Mouse (Mus musculus) mature B cell (primary cell): ENCODE data around the gene Chpf.

Experiments used
- in situ Hi-C: fragments of 300-500 bp; cut with MboI; formaldehyde crosslinking; loops from 2 replicates; pipeline ENCODE4 v1.14.3; 2019

The Chpf gene

DNA sequence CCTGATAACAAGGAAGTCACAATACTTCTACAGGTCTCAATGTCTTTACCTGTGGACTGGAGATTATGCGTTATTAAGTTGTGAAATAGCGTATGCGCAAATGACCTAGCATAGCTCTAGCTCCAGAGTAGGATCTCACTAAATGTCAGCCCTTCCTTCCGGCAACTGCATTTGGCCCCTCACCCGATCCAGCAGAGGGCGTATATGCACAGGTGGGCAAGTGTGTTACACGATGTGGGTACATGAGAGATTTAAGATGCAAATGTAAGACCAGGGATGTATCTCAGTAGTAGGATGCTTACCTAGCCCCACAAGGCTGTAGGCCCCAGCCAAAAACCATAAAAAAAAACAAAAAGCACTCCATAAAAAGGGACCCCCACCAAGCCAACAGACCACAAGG is 20.3 kb upstream of the Chpf start:
- in situ Hi-C loops = no loop called here

DNA sequence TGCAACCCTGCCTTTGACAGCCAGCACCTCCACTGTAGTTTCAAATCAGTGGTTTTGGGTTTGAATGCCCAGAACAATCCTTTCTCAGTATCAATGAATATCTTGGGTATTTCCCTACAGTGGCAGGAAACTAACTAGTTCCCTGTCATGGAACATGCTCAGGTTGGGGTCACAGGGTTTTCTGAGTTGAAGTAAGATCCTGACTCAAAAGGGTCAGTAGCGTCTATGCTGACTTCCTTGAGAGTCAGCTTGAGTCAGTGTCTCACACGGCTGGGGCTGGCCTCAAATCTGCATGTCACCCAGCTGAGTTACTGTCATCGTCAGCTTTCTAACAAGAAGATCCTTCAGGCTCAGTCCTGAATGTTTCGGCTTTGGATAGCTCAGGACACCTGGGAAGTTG is 19.8 kb upstream of the Chpf start:
- in situ Hi-C loops = no loop called here

- in situ Hi-C loops = no loop called here
These were observed 15.9 kb upstream of the Chpf start for GRCm38 (mm10) chr1:75494878-75495548.

- in situ Hi-C loops = no loop called here
These were observed 13.6 kb upstream of the Chpf start for GRCm38 (mm10) chr1:75492579-75493170.

DNA sequence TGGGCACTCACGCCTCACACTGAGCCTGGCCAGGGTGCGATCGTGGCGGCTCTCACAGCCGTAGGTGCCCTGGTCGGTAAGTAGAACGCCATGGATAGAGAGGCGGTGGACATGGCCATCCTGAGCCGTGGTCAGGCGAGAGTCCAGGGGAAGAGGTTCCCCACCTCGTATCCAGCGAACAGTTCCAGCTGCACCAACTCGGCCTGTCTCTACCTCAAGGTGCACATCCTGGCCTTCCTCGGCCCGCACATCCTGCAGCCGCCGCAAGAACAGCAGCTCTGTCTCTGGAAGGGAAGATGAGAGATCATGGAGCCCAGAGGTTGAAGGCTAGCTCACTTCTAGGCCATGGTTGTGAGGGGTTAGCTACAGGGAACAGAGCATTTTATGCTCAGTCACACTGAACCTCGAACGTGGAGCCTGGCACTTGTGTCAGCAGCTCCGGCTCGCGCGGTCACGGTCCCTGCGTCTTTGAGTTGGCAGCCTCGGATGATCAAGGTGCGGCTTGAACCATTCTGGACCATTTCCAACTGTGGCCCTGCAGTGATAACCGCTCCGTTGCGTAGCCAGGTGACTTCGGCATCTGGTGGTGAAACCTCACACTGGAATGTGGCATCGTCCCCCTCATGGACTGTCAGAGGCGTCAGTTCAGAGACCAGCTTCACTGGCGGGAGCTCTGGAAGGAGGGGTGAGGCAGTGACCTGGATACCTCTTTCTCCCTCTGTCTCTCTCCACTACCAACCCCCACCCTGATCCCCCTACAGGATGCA is 11.9 kb upstream of the Chpf start:
- in situ Hi-C loops = no loop called here

DNA sequence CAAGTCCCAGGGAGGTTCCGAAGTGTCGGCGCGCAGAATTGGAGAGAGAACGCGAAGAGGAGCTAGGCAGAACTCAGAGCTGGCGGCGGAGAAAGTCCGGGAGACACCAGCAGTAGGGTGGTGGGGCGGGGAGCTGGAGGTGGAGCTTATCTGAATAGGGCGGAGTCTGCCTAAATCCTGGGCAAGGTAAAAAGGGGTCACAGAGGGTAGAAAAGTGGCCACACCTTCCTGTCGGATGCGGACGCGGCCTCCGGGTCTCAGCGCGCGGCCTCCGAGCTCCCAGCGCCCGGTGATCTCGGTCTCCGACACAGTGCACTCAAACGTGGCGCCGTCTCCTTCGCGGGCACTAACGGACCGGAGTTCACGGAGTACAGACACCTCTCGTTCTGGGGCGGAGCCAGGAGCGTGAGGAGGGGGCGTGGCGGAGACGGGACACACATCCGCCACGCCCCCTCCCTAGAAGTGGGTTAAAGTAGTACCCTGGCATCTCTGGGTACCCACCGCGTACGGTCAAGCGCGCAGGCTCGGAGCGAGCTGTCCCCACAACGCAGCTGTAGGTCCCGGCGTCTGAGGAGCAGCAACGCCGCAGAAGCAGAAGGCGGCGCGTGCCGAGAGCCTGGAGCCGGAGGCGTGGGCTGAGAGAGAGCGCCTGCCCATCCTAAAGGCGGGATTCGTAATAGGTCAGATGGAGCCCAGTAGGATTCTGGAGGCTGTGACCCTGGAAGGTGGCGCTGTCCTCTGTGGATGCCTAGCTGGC is 8.5 kb upstream of the Chpf start:
- in situ Hi-C loops = no loop called here

- in situ Hi-C loops = no loop called here
These were observed 7.9 kb upstream of the Chpf start for GRCm38 (mm10) chr1:75487040-75487404.

DNA sequence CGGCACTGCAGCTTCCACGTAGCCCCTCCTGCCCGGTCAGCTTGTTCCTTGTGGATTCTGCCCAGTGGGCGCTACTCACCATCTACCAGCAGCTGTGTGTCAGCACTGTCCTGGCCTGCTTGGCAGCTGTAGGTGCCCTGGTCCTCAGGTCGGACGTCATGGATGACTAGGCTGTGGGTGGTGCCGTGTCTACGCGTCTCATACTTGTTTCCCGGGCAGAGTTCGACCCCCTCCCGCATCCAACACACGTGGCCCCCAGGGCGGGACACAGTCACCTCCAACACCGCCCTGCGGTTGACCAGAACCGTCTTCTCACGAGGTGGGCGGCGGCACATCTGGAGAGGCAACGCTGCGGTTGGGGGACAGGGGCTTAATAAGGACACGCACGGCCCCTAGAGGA is 7.5 kb upstream of the Chpf start:
- in situ Hi-C loops = no loop called here

- in situ Hi-C loops = no loop called here
These were observed 1.6 kb upstream of the Chpf start for GRCm38 (mm10) chr1:75480735-75481134.

- in situ Hi-C loops = no loop called here
These were observed 929 bp upstream of the Chpf start for GRCm38 (mm10) chr1:75480036-75480435.

GRCm38 (mm10) chr1:75479635-75479989 is 505 bp upstream of the Chpf start:
- in situ Hi-C loops = loop anchor here (5.0 kb wide), 1 partner anchor 113 kb away; no protein-coding TSS in a partner anchor

GRCm38 (mm10) chr1:75478497-75478896 is 610 bp downstream of the Chpf start:
- in situ Hi-C loops = loop anchor here (5.0 kb wide), 1 partner anchor 114 kb away; no protein-coding TSS in a partner anchor

DNA sequence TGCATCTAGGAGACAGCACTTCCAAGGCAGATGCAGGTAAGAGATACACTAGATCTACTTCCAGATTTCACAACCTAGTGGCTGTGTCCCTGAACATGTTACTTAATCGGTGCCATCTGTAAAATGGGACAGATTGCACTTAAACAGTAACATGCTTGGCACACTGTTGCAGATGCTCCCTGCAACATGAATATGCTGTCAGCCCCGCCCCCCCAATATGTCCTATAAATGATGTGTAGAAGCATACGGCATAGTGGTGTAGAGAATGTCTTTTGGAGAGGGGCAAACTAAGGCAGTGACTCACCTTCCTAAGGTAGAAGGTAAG is 1.2 kb downstream of the Chpf start:
- in situ Hi-C loops = loop anchor here (5.0 kb wide), 1 partner anchor 114 kb away; no protein-coding TSS in a partner anchor

- in situ Hi-C loops = loop anchor here (5.0 kb wide), 1 partner anchor 115 kb away; no protein-coding TSS in a partner anchor
These were observed 1.7 kb downstream of the Chpf start for GRCm38 (mm10) chr1:75477264-75477965.

- in situ Hi-C loops = loop anchor here (5.0 kb wide), 1 partner anchor 116 kb away; no protein-coding TSS in a partner anchor
These were observed 2.7 kb downstream of the Chpf start for GRCm38 (mm10) chr1:75476441-75476840.

DNA sequence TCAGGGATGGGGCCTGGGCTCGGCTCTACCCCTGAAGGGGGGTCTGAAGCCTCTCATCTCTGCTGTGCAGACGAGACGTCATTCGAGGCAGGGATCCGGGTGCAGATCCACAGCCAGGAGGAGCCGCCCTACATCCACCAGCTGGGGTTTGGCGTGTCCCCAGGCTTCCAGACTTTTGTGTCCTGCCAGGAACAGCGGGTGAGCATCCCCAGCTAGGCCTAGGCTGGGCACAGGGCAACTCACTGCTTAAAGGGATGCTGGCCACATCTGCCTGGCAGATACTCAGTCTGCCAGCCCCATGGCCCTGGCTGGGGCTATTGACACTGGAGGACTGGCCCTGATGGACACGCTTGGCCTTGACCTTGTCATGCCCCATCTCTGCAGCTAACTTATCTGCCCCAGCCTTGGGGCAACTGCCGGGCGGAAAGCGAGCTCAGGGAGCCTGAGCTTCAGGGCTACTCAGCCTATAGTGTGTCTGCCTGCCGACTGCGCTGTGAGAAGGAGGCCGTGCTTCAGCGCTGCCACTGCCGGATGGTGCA is 9.8 kb downstream of the Chpf start:
- in situ Hi-C loops = no loop called here

- in situ Hi-C loops = no loop called here
These were observed 11.7 kb downstream of the Chpf start for GRCm38 (mm10) chr1:75467215-75467927.

DNA sequence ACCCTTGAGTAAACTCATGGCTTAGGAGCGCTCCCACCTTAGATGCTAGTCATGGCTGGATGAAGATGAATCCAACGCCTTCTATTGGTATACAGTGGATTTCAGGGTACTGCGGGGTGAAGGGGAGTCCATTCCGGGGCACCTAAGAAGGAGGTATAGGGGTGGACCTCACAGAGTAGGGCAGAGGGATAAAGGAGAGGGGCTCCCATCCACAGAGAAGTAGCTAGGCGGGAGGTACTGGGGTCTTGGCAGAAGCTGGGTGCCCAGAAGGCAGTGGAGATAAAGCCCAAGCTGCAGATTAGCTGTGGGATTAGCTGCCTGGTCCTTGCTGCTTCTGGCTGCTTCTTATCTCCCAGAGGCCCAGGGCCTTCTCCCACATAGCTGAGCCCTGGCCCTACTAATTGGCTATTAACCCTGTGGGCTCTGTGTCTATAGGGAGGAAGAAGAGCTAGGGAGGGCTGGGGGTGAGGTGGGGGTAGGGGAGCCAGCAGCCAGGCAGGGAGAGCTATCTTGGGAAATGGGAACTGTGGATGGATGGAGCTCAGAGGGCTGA is 15.4 kb downstream of the Chpf start:
- in situ Hi-C loops = no loop called here

DNA sequence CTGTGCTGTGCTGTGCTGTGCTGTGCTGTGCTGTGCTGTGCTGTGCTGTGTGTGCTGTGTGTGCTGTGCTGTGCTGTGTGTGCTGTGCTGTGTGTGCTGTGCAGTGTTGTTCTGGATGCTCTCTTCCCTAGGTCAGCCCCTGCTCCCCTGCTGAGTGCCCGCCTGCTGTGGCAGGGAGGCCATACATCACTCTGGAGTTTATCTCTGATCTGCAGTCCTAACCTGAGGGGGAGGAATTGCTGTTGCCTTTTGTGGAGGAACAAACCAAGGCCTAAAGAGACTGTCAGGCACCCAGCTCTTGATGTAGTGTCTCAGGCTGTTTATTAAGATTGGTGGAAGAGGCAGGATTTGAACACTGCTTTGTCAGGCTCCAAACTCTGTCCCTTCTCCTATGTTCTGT is 16.5 kb downstream of the Chpf start:
- in situ Hi-C loops = no loop called here

- in situ Hi-C loops = no loop called here
These were observed 18.8 kb downstream of the Chpf start for GRCm38 (mm10) chr1:75460297-75460696.
